Mouse (Mus musculus) midbrain, embryonic 13.5 days (tissue): ENCODE results near the gene Btf3l4. TPM values are rescaled to one million over a fixed set of nuclear protein-coding genes. Genes with fewer than 3 reads are reported as not detected.
A peak's percentile ranks its signal among the peaks of the same experiment; 100 is the strongest.

Experiments
- ATAC-seq: fragments of 200-750 bp; cut with Nextera tagmentation; 2 replicates; pipeline ENCODE4 v1.8.0; 2017; ENCODE audit warnings: mild to moderate bottlenecking, moderate TSS enrichment, moderate library complexity
- H3K27ac ChIP-seq: fragments of 300-500 bp; sonication (generic); 2 replicates; pipeline ENCODE4 v1.5.1; 2015; ENCODE audit warnings: inconsistent platforms, mild to moderate bottlenecking, moderate library complexity
- H3K27me3 ChIP-seq: fragments of 300-500 bp; sonication (generic); 2 replicates; pipeline ENCODE4 v1.6.1; 2015; ENCODE audit warnings: mild to moderate bottlenecking, inconsistent platforms
- H3K36me3 ChIP-seq: fragments of 300-500 bp; sonication (generic); 2 replicates; pipeline ENCODE4 v1.6.1; 2015; ENCODE audit warnings: mild to moderate bottlenecking, inconsistent platforms
- H3K4me1 ChIP-seq: fragments of 300-500 bp; sonication (generic); replicated peaks from 2 replicates; pipeline ENCODE4 v1.6.1; 2015; ENCODE audit warnings: inconsistent platforms
- H3K4me2 ChIP-seq: fragments of 300-500 bp; sonication (generic); replicated peaks from 2 replicates; pipeline ENCODE4 v1.6.1; 2015; ENCODE audit warnings: moderate library complexity, mild to moderate bottlenecking, inconsistent platforms
- H3K4me3 ChIP-seq: fragments of 300-500 bp; sonication (generic); replicated peaks from 2 replicates; pipeline ENCODE4 v1.5.1; 2015; ENCODE audit warnings: mild to moderate bottlenecking, inconsistent platforms
- H3K9ac ChIP-seq: fragments of 300-500 bp; sonication (generic); replicated peaks from 2 replicates; pipeline ENCODE4 v1.6.1; 2015; ENCODE audit warnings: mild to moderate bottlenecking, inconsistent platforms
- H3K9me3 ChIP-seq: fragments of 300-500 bp; sonication (generic); 2 replicates; pipeline ENCODE4 v1.6.1; 2016; ENCODE audit warnings: mild to moderate bottlenecking, inconsistent platforms
- WGBS: fragments of 180-500 bp; shearing (Covaris S2); methylation state at CpG from one replicate; pipeline ENCODE4 v1.1.7; 2015; 5-methylcytosine and 5-hydroxymethylcytosine counted together
- polyA plus RNA-seq: library from polyadenylated mRNA; unstranded; fragments of >200 nt; fragmentation: Nextera tagmentation; extraction: Ambion mirVana; gene quantifications from 2 replicates; pipeline ENCODE4 v1.2.1, GENCODE M21; 2015

Gene Btf3l4
- 256 and 274 TPM in 2 replicates for polyA plus RNA-seq

DNA sequence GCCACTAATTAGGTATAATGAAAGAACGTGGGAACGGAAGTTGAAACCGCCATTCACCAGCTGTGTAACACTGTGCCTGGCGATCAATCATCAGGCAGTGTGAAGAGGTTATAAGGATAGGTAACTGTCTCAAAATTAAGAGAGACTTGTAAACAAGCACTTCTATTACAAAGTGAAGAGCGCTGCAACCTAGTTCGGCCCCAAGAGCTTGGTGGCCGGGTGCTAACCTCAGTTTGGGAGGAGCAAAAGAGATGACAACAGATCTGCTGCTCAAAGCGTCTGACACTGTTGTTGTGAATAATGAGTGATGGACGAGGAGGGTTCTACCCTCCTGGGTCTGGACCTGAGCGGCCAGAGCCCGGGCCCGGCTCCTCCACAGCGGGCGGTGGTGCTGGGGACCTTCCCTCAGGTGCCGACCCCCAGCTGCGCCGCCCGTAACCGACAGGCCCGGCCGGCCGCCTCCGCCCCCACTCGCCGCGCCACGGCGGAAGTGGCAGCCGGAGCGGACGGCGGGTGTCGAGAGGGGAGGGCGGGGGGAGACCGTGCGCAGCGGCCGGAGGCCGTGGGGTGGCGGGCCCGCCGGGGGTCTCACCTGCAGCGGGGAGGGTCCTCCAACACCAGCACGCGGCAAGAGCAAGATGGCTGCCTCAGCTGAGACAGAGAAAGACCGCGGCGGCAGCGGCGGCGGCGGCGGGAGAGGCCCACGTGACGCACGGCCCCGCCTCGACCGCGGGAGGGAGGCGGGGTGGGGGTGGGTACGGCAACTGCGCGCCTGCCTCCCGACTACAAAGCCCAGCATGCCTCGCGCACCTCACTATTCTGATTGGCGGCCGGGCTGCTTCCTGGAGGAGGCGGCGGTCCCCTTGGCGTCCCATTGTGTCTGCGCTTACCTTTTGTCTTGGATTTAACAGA, at the start of gene Btf3l4:
Gene Btf3l4, minus strand, starts transcription at position 699 of the 912 bp plus-strand sequence.
- H3K27me3 ChIP-seq: no peaks in the 10 kb centered on the region
- H3K9me3 ChIP-seq: no peaks in the 10 kb centered on the region
- ATAC-seq: peak; percentile 95
- H3K36me3 ChIP-seq: peaks cover 20% of the 10 kb centered on the region
- peak within 1 kb of the TSS; percentile 92 for H3K9ac ChIP-seq
- peak within 1 kb of the TSS; percentile 99 for H3K27ac ChIP-seq
- H3K4me1 ChIP-seq: peaks cover 43% of the 10 kb centered on the region
- peak within 1 kb of the TSS; percentile 85 for H3K4me2 ChIP-seq
- peak within 1 kb of the TSS; percentile 55 for H3K4me3 ChIP-seq
- under 1% methylated on average over 73 of the region's 73 CpGs for WGBS

DNA sequence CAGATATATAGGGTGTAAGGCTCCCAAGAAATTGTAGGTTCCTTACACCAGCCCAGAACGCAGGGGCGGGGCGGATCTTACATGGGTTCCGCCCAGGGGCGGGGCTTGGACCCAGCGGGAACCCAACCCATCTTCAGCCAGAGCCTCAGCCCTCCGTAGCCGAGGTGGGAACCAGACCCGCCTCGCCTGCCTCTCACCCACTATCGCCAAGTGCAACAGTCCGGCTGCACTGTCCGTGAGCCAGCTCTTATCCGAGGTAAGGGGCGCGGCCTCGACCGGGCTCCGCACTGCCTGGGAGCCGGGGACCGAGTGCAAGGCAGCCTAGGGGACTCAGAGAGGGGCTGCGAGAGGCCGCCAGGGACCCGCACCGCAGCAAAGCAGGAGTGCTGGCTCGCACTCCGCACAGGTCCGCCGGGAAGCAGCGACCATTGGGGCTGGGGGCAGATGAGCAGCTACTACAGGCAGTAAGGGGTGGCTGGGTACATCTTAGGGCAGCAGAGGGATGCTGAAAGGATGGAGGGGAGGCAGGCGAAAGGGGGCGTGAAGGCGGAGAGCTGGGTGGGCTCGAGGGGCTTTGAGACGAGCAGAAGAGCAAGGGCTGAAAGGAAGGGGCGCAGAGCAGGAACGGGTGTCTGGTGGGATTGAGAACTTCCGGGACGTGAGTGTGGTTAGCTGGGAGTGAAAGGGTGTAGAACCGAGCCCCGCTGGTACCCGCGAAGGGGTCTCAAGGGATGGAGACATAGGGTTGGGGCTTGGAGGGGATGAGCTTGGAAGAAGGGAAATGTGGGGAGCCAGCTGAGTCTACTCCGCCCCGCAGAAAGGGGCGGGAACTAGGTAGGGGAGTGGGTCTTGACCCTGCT, 45.8 kb upstream of the Btf3l4 start, which contains the start of gene Rab3b:
Gene Rab3b, plus strand, starts transcription at position 101 of the 860 bp plus-strand sequence.
- H3K9me3 ChIP-seq: no peaks in the 10 kb centered on the region
- peaks cover 4% of the 10 kb centered on the region for H3K4me1 ChIP-seq
- peak within 1 kb of the TSS; percentile 72 for H3K9ac ChIP-seq
- H3K4me2 ChIP-seq: peak within 1 kb of the TSS; percentile 72
- H3K27me3 ChIP-seq: peaks cover 11% of the 10 kb centered on the region; the same call in 1 of the 2 replicates
- no peaks in the 10 kb centered on the region for H3K36me3 ChIP-seq
- peak within 1 kb of the TSS; percentile 56 for H3K4me3 ChIP-seq
- peak; percentile 93 for ATAC-seq
- WGBS: under 1% methylated on average over 46 of the region's 46 CpGs
- peak within 1 kb of the TSS; percentile 25; the same call in 1 of the 2 replicates for H3K27ac ChIP-seq

DNA sequence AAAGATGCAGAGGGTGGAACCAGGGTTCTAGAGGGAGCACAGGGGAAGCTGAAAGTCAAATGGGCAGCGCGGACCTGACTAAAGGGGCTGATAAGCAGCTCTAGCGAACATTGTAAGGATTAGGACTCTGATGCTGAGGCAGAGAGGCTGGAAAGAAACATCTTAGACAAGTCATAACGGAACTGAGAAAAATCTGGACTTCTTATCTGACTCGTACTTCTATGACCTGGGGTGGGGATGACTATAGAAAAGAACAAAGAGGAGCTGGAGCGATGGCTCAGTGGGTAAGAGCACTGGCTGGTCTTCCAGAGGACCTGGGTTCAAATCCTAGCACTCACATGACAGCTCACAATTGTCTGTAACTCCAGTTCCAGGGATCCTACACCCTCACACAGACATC, 44.5 kb upstream of the Btf3l4 start:
- Histone ChIP-seq H3K9me3 (no peaks in the 10 kb centered on the region), H3K27me3 (peaks cover 11% of the 10 kb centered on the region; the same call in 1 of the 2 replicates), H3K4me2 (no peak overlapping the region), H3K4me3 (no peak overlapping the region), H3K9ac (no peak overlapping the region), H3K4me1 (peaks cover 4% of the 10 kb centered on the region), H3K27ac (no peak overlapping the region), H3K36me3 (no peaks in the 10 kb centered on the region)
- 77% methylated on average over 6 of the region's 6 CpGs for WGBS
- no peak for ATAC-seq

DNA sequence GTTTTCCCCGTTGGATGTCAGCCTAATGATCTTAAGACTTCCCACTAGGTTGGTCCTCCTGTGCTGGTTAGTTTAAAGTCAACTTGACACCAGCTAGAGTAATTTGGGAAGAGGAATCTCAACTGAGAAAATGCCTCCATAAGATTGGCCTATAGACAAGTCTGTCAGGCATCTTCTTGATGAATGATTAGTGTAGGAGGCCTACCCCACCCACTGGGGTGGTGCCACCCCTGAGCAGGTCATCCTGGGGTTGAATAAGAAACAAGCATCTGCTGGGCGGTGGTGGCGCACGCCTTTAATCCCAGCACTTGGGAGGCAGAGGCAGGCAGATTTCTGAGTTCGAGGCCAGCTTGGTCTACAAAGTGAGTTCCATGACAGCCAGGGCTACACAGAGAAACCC, 40.3 kb upstream of the Btf3l4 start:
- Histone ChIP-seq H3K9me3 (no peaks in the 10 kb centered on the region), H3K9ac (no peak overlapping the region), H3K4me3 (no peak overlapping the region), H3K27ac (no peak overlapping the region), H3K4me2 (no peak overlapping the region), H3K27me3 (peaks cover 7% of the 10 kb centered on the region; the same call in 1 of the 2 replicates), H3K4me1 (no peaks in the 10 kb centered on the region), H3K36me3 (no peaks in the 10 kb centered on the region)
- WGBS: 92% methylated on average over 5 of the region's 5 CpGs
- ATAC-seq: no peak

DNA sequence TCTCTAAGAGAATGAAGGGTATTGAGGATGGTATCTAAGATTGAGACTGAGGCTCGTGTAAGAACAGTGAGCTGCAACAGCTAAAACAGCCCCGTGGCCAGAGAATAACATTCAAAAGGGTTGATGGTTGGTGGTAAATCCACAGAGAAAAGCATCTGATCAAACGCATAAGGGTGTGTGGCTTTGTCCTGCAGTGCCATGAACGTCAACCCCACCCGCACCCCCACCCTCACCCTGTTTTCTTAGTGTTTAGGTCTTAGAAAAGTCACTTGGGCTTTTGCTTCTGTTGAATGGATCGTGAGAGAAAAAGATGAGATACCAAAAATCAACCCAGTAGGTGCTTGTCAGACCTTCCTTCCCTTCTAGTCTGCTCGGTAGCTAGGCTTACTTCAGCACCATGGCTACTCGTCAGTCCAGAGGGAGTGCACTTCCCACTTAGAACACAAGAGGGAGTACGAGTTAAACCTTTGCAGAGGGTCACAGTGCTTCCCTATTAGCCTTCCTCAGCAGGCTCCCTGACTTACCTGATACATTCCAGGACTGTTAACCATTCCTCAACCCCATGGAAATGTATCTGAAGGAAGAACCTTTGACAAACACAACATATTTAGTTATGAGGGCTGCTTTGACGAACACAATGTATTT, 36.4 kb upstream of the Btf3l4 start:
- Histone ChIP-seq H3K4me2 (no peak overlapping the region), H3K27me3 (no peaks in the 10 kb centered on the region), H3K9ac (no peak overlapping the region), H3K4me3 (no peak overlapping the region), H3K27ac (no peak overlapping the region), H3K36me3 (peaks cover under 1% of the 10 kb centered on the region), H3K4me1 (no peaks in the 10 kb centered on the region), H3K9me3 (no peaks in the 10 kb centered on the region)
- 37% methylated on average over 10 of the region's 10 CpGs for WGBS
- peak; percentile 92 for ATAC-seq

DNA sequence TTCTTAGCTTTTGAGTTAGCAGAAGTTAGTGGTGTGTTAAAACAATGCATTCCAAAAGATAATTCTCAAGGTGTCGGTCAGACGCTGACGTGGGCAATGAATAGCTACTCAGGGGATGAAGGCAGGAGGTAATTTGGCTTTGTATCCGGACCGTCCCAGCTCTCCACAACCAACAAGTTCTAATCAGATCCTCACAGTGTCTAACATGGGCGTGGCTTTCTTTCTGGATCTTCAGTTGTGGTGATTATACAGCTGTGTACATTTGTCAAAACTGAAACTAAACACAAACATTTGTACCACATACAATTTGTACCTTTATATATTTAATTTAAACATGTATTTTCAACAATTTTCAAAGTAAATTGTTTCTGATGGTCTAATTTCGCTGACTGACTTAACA, 33.4 kb upstream of the Btf3l4 start:
- H3K9ac ChIP-seq: no peak overlapping the region
- no peak for ATAC-seq
- H3K9me3 ChIP-seq: no peaks in the 10 kb centered on the region
- no peaks in the 10 kb centered on the region for H3K27me3 ChIP-seq
- H3K27ac ChIP-seq: no peak overlapping the region
- no peaks in the 10 kb centered on the region for H3K4me1 ChIP-seq
- H3K4me3 ChIP-seq: no peak overlapping the region
- WGBS: 86% methylated on average over 7 of the region's 7 CpGs
- peaks cover 29% of the 10 kb centered on the region for H3K36me3 ChIP-seq
- no peak overlapping the region for H3K4me2 ChIP-seq

DNA sequence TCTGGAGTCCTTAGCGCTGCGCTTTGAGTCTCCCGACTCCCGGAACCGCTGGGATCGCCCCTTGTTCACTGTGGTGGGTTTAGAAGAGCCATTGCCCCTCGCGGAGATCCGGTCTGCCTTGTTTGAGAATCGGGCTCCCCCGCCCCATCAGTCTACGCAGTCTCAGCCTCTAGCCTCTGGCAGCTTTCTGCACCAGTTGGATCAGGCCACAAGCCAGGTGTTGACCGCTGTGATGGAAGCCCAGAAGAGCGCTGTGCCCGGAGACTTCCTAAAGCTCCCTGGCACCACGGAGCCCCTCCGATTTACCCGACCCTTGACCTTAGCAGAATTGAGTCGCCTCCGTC, 15.1 kb upstream of the Btf3l4 start, which contains the start of gene A730015C16Rik:
Gene A730015C16Rik, minus strand, starts transcription at position 115 of the 344 bp plus-strand sequence.
- Histone ChIP-seq H3K27ac (peak within 1 kb of the TSS; percentile 86), H3K27me3 (no peaks in the 10 kb centered on the region), H3K36me3 (peaks cover 9% of the 10 kb centered on the region), H3K9ac (peak within 1 kb of the TSS; percentile 89), H3K4me3 (peak within 1 kb of the TSS; percentile 96), H3K4me1 (peaks cover 26% of the 10 kb centered on the region), H3K9me3 (no peaks in the 10 kb centered on the region), H3K4me2 (peak within 1 kb of the TSS; percentile 99)
- ATAC-seq: peak; percentile 53
- 12% methylated on average over 20 of the region's 20 CpGs for WGBS

DNA sequence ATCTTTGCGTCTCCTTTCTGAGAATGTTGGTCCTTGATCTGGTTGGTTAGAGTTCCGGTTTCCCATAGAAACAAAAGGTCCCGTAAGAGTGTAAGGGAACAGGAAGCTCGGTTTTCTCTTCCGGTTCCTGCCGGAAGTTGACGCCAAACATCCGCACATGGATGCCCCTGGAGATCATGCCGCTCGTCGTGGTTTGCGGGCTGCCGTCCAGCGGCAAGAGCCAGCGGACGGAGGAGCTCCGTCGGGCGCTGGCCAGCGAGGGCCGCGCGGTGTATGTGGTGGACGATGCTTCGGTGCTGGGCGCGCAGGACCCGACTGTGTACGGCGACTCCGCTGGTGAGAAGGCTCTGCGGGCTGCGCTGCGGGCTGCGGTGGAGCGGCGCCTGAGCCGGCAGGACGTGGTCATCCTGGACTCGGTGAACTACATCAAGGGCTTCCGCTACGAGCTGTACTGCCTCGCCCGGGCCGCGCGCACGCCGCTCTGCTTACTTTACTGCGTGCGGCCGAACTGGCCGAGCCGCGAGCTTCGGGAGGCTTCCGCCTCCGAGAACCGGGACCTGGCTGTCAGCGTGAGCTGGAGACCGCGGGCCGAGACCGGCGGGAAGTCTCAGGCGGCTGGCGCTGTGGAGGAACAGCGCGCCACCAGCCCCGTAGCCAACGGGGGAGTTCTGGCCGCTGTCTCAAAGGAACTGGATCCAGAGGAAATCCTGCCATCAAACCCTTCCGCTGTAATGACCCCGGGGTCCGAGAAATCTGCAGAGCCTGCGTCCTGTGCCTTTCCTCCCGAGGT, 14.5 kb upstream of the Btf3l4 start, which contains the start of gene Kti12:
Gene Kti12, plus strand, starts transcription at position 71 of the 790 bp plus-strand sequence.
- H3K27ac ChIP-seq: peak within 1 kb of the TSS; percentile 86
- peak within 1 kb of the TSS; percentile 89 for H3K9ac ChIP-seq
- peaks cover 4% of the 10 kb centered on the region; the same call in 1 of the 2 replicates for H3K36me3 ChIP-seq
- no peaks in the 10 kb centered on the region for H3K9me3 ChIP-seq
- no peaks in the 10 kb centered on the region for H3K27me3 ChIP-seq
- peak; percentile 94 for ATAC-seq
- under 1% methylated on average over 72 of the region's 77 CpGs for WGBS
- H3K4me1 ChIP-seq: peaks cover 26% of the 10 kb centered on the region
- peak within 1 kb of the TSS; percentile 99 for H3K4me2 ChIP-seq
- peak within 1 kb of the TSS; percentile 96 for H3K4me3 ChIP-seq

DNA sequence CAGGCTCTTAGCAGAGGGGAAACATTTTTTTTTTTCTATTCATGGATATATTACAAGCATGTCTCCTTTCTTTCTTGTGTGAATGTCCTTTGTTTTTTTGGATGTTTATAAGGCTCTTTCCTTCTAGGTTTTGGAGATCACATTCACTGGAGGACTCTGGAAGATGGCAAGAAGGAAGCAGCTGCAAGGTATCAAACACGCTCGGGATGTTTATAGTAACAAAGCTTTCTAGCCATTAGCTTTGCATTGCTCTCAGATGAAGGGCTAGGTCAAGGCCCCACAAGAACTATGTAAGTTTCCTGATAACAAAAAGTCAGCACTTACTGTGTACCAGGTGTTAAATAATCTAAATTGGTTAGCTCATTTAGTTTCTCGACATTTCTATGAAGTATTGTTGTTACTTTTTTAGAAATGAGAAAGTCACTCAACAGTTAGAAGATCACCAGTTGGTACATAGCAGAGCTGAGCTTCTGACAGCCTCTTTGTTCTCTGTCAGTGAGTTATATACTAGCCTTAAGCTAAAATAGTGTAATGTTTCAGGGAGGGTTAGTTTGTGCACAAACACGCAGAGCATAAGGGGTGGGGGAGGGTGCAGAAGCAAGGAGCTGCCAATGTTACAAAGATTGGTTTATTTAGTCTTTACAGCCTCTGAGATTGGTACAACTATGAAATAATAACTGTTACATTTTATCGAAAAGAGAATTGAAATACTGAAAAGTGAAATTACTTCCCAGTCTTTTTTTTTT, 12.6 kb upstream of the Btf3l4 start:
- H3K9me3 ChIP-seq: no peaks in the 10 kb centered on the region
- WGBS: 95% methylated on average over 5 of the region's 5 CpGs

DNA sequence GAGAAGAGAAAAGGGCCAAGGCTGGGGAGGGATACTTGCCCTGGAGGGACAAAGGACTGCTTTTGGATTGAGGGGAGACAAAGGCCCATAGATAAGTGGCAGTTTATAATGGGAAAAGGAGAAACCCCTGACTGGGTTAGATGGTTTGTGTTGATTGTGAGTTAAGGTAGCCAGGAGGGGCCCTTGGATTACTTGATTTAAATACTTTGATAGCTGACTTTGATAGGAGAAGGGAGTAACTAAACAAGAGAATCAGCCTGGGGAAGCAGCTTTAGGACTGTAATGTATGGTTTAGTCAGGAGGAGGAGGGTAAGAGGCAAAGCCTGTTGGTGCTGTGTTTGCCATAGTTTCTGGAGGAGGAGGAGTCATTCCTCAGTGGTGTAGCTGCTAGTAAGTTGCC, 9.9 kb upstream of the Btf3l4 start:
- Histone ChIP-seq H3K4me2 (no peak overlapping the region), H3K4me3 (no peak overlapping the region), H3K9ac (no peak overlapping the region), H3K4me1 (peaks cover 5% of the 10 kb centered on the region), H3K27ac (no peak overlapping the region), H3K9me3 (no peaks in the 10 kb centered on the region), H3K27me3 (no peaks in the 10 kb centered on the region), H3K36me3 (peaks cover 7% of the 10 kb centered on the region)
- ATAC-seq: no peak

More for the DNA sequence above, 12.6 kb upstream of the Btf3l4 start:
- Histone ChIP-seq H3K4me2 (no peak overlapping the region), H3K9ac (no peak overlapping the region), H3K27ac (no peak overlapping the region), H3K4me3 (no peak overlapping the region), H3K27me3 (no peaks in the 10 kb centered on the region), H3K4me1 (peaks cover 23% of the 10 kb centered on the region), H3K36me3 (0 out of 2 replicates have a peak, but pooled peaks cover 4% of the 10 kb centered on the region)
- ATAC-seq: no peak
